Mouse (Mus musculus): ENCODE results near the gene Fam196b.

DNA sequence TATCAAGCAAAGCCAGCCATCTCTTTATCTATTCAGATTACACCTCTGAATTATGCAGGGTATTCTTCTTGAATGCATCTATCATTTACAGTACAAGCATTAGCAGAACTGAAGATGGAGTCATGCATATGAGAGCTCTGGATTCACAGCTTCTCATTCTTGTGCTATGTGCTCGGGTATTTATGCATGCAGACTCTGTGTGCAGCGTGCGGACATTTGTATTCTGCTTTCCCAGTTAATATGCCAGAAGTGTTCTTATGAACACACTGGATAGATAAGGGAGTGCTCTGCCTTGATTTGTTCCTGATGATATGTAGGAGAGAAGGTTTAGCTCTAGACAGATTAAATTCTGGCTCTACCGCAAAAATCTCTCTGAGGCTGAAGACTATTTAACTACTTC is 135.3 kb downstream of the Fam196b start:
- TF ChIP-seq HCFC1 (IDR thresholded peaks at IDR 0.05; ENCODE audit: borderline replicate concordance, insufficient read depth, low read length) (no peak), ZNF384 (IDR thresholded peaks at IDR 0.05; ENCODE audit: low read depth, low read length) (no peak), ZC3H11A (IDR thresholded peaks at IDR 0.05; ENCODE audit: borderline replicate concordance, low read depth, low read length) (no peak), CHD2 (IDR thresholded peaks at IDR 0.05; ENCODE audit: low read depth, low read length) (no peak)

All from ES-E14 (cell line).